Mouse (Mus musculus): ENCODE measurements around the gene 1700016C15Rik. TPM values are rescaled to one million over a fixed set of nuclear protein-coding genes. Genes with fewer than 3 reads are reported as not detected.
A peak's percentile ranks its signal among the peaks of the same experiment; 100 is the strongest.

The 1700016C15Rik gene
- polyA plus RNA-seq (2015; fragmentation: Nextera tagmentation; extraction: Ambion mirVana): 0.41 and 1.3 TPM in 2 replicates

- H3K27me3 ChIP-seq (ENCODE audit: control insufficient read depth, insufficient read depth, low read depth, low read length): no peaks in the 10 kb centered on the region
- WGBS: 57% methylated on average over 11 of the region's 11 CpGs
- H3K4me2 ChIP-seq (ENCODE audit: low read depth, low read length): no peak within 1 kb of the TSS
- ATAC-seq (ENCODE audit: low read depth): peak; percentile 41
- H3K4me1 ChIP-seq (replicated peaks; ENCODE audit: control insufficient read depth, insufficient read depth, low read length): peaks cover 6% of the 10 kb centered on the region; the same call in 1 of the 2 replicates
- no peaks in the 10 kb centered on the region for H3K36me3 ChIP-seq (ENCODE audit: control insufficient read depth, insufficient read depth, low read length)
- H3K27ac ChIP-seq (ENCODE audit: low read length): peak within 1 kb of the TSS; percentile 62
- H3K9me3 ChIP-seq (ENCODE audit: control insufficient read depth, low read length): no peaks in the 10 kb centered on the region
- no peak within 1 kb of the TSS for H3K9ac ChIP-seq (ENCODE audit: low read length)
- no peak within 1 kb of the TSS for H3K4me3 ChIP-seq (ENCODE audit: low read length)
Measured at GRCm38 (mm10) chr1:177729043-177730024, at the start of gene 1700016C15Rik. 1700016C15Rik (plus strand) TSS chr1:177729814.

DNA sequence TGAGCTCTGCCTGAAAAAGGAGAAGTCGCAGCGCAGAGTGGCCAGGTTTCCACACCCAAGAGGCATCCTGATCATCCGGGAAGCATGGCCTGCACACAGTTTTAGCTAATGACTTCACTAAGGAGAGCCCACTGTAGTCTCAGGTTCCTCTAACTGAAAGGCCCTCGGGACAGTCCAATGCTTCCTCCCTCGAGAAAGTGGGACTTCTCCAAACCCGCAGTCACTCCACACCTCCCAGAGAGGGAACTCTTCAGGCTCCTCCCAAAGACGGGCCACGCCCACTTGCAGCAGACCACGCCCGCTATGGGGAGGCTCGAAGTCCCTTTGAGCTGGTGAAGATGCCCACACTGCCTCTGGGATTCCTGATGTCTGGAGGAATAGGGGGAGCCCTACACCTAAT, 48.4 kb upstream of the 1700016C15Rik start:
- H3K27ac ChIP-seq (ENCODE audit: low read length): no peak overlapping the region
- WGBS: 71% methylated on average over 11 of the region's 11 CpGs

DNA sequence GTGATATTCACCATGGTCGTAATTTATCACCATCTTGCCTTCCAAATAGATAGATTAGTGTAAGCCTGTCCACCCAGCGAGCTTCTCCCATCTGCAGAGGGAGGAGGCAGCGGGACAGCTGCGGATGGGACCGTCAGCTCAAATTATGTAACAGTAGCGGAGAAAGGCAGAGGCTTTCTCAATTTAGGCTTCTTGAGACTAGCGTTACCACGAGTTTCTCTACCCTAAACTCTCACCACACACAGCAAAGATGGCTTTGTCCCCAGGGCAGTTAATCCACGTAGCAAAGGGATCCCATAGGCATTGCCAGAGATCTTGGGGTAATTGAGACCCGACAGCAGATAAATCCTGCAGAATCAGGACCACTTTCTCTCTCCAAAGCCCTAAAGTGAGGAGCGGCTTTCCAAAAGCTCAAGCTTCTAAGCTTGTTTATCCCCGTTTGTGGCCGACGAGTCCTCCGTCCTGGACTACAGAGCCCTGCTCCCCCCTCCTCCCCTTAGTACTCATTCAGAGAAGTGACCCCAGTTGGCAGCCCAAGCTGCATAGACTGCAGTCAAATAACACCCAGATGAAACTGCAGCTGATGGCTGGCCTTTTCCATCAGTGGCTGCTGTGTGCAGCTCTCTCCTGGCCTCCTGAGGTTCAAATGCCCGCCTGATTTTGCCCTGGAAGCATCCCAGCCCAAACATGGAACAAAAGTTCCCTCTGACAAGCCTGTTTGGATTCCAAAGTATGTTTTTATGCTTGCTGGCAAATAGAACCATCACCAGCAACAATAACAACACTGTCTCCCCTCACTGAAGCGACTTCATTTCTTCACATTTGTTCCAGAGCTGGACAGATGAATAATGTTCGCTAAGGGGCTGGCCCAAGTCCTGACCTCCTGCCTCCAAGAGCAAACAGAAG, 45.4 kb upstream of the 1700016C15Rik start:
- ATAC-seq (ENCODE audit: low read depth): no peak
- Histone ChIP-seq H3K4me3 (ENCODE audit: low read length) (no peak overlapping the region), H3K9ac (ENCODE audit: low read length) (no peak overlapping the region), H3K9me3 (ENCODE audit: control insufficient read depth, low read length) (no peaks in the 10 kb centered on the region), H3K27me3 (ENCODE audit: control insufficient read depth, insufficient read depth, low read depth, low read length) (no peaks in the 10 kb centered on the region), H3K27ac (ENCODE audit: low read length) (no peak overlapping the region), H3K4me2 (ENCODE audit: low read depth, low read length) (no peak overlapping the region), H3K36me3 (ENCODE audit: control insufficient read depth, insufficient read depth, low read length) (no peaks in the 10 kb centered on the region), H3K4me1 (replicated peaks; ENCODE audit: control insufficient read depth, insufficient read depth, low read length) (no peaks in the 10 kb centered on the region)
- WGBS: 66% methylated on average over 18 of the region's 18 CpGs

More for the DNA sequence above, 48.4 kb upstream of the 1700016C15Rik start:
- Histone ChIP-seq H3K9me3 (ENCODE audit: control insufficient read depth, low read length) (no peaks in the 10 kb centered on the region), H3K4me3 (ENCODE audit: low read length) (no peak overlapping the region), H3K4me1 (replicated peaks; ENCODE audit: control insufficient read depth, insufficient read depth, low read length) (no peaks in the 10 kb centered on the region), H3K4me2 (ENCODE audit: low read depth, low read length) (no peak overlapping the region), H3K9ac (ENCODE audit: low read length) (no peak overlapping the region), H3K36me3 (ENCODE audit: control insufficient read depth, insufficient read depth, low read length) (no peaks in the 10 kb centered on the region), H3K27me3 (ENCODE audit: control insufficient read depth, insufficient read depth, low read depth, low read length) (no peaks in the 10 kb centered on the region)
- ATAC-seq (ENCODE audit: low read depth): no peak

DNA sequence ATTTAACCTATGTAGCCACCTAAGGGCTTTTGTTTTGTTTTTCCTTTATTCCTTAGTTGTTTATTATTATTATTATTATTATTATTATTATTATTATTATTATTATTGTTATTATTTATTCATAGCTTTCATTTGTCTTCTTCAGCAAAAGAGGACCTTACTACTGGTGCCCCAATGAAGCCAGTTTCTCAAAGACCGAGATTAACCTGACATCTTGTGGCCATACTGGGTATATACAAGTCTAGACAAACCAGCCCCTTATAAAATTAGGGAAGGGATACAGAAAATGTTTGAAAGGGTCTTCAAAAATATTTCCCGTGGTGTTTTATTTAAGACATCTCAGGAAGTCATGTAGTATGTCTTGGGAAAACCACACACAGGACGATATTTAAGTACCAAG, 44.7 kb upstream of the 1700016C15Rik start:
- Histone ChIP-seq H3K27me3 (ENCODE audit: control insufficient read depth, insufficient read depth, low read depth, low read length) (no peaks in the 10 kb centered on the region), H3K36me3 (ENCODE audit: control insufficient read depth, insufficient read depth, low read length) (no peaks in the 10 kb centered on the region), H3K9me3 (ENCODE audit: control insufficient read depth, low read length) (no peaks in the 10 kb centered on the region), H3K9ac (ENCODE audit: low read length) (no peak overlapping the region), H3K27ac (ENCODE audit: low read length) (no peak overlapping the region), H3K4me1 (replicated peaks; ENCODE audit: control insufficient read depth, insufficient read depth, low read length) (no peaks in the 10 kb centered on the region), H3K4me2 (ENCODE audit: low read depth, low read length) (no peak overlapping the region), H3K4me3 (ENCODE audit: low read length) (no peak overlapping the region)
- 9% methylated on average over 3 of the region's 3 CpGs for WGBS
- ATAC-seq (ENCODE audit: low read depth): peak; percentile 61; the same call in 1 of the 2 replicates

DNA sequence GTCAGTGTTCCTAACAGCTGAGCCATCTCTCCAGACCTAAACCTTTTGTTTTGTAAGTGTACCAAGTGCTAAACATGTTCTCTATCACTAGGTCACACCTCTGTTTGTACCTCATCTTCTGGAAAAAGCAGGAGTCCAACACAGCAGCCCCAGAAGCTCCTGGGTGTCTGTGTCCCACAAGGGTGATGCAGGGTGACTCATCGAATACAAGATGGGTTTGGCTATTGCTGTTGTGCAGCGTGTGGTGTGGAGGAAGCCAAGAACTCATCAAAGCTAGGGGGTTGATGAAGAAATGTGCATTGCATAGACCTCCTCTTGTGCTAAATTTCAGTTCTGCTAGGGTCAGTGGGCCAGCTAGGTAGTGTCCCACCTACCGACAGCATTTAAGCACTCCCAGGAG, 43.5 kb upstream of the 1700016C15Rik start:
- Histone ChIP-seq H3K9me3 (ENCODE audit: control insufficient read depth, low read length) (no peaks in the 10 kb centered on the region), H3K36me3 (ENCODE audit: control insufficient read depth, insufficient read depth, low read length) (no peaks in the 10 kb centered on the region), H3K27me3 (ENCODE audit: control insufficient read depth, insufficient read depth, low read depth, low read length) (no peaks in the 10 kb centered on the region), H3K9ac (ENCODE audit: low read length) (no peak overlapping the region), H3K27ac (ENCODE audit: low read length) (no peak overlapping the region), H3K4me1 (replicated peaks; ENCODE audit: control insufficient read depth, insufficient read depth, low read length) (no peaks in the 10 kb centered on the region), H3K4me3 (ENCODE audit: low read length) (no peak overlapping the region), H3K4me2 (ENCODE audit: low read depth, low read length) (no peak overlapping the region)
- no peak for ATAC-seq (ENCODE audit: low read depth)
- 53% methylated on average over 3 of the region's 3 CpGs for WGBS

DNA sequence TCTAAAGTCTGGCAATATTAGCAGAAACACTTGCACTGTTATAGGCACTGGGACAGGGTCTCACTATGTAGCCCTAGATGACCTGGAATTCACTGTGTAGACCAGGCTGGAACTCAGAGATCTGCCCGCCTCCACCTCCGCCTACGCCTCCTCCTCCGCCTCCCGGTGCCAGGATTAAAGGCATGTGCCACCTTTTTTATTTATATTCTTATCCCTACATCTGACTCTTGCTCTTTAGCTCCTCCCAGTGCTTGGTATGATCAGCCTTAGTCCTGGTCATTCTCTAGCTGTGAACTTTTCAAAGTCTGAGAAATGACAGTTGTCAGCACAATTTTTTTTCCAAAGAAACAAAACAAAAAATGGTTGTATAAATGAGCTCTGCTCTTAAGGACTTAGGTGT, 42.6 kb upstream of the 1700016C15Rik start:
- Histone ChIP-seq H3K36me3 (ENCODE audit: control insufficient read depth, insufficient read depth, low read length) (no peaks in the 10 kb centered on the region), H3K27me3 (ENCODE audit: control insufficient read depth, insufficient read depth, low read depth, low read length) (no peaks in the 10 kb centered on the region), H3K4me2 (ENCODE audit: low read depth, low read length) (no peak overlapping the region), H3K9me3 (ENCODE audit: control insufficient read depth, low read length) (no peaks in the 10 kb centered on the region), H3K9ac (ENCODE audit: low read length) (no peak overlapping the region), H3K4me1 (replicated peaks; ENCODE audit: control insufficient read depth, insufficient read depth, low read length) (no peaks in the 10 kb centered on the region), H3K4me3 (ENCODE audit: low read length) (no peak overlapping the region), H3K27ac (ENCODE audit: low read length) (no peak overlapping the region)
- ATAC-seq (ENCODE audit: low read depth): no peak
- 60% methylated on average over 5 of the region's 5 CpGs for WGBS

DNA sequence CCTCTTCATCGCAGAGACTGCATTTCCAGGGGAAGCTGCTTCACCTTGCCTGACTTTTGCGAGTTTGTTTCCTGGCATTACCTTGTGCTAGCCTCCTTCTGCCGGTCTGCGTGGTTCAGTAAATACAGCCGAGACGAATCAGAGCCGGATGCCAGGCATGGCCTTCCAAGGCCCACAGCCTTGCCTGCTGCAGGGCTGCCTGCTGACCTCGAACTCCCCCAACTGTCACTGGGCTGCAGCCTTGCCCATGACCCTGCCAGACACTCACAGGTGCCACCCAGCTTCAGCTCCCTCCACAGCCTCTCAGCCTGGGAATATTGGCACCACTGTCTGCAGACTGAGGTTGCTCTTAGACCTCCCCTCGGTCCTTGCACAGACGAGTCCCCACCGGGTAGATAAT, 37.1 kb upstream of the 1700016C15Rik start:
- Histone ChIP-seq H3K4me3 (ENCODE audit: low read length) (no peak overlapping the region), H3K4me2 (ENCODE audit: low read depth, low read length) (no peak overlapping the region), H3K27ac (ENCODE audit: low read length) (no peak overlapping the region), H3K27me3 (ENCODE audit: control insufficient read depth, insufficient read depth, low read depth, low read length) (no peaks in the 10 kb centered on the region), H3K9me3 (ENCODE audit: control insufficient read depth, low read length) (no peaks in the 10 kb centered on the region), H3K4me1 (replicated peaks; ENCODE audit: control insufficient read depth, insufficient read depth, low read length) (peaks cover 8% of the 10 kb centered on the region), H3K9ac (ENCODE audit: low read length) (no peak overlapping the region), H3K36me3 (ENCODE audit: control insufficient read depth, insufficient read depth, low read length) (no peaks in the 10 kb centered on the region)
- no peak for ATAC-seq (ENCODE audit: low read depth)
- WGBS: 64% methylated on average over 11 of the region's 11 CpGs

GRCm38 (mm10) chr1:177693486-177694252, 35.9 kb upstream of the 1700016C15Rik start:
- ATAC-seq (ENCODE audit: low read depth): peak; percentile 34; the same call in 1 of the 2 replicates
- 50% methylated on average over 9 of the region's 9 CpGs for WGBS
- H3K27ac ChIP-seq (ENCODE audit: low read length): no peak overlapping the region
- no peaks in the 10 kb centered on the region for H3K36me3 ChIP-seq (ENCODE audit: control insufficient read depth, insufficient read depth, low read length)
- no peak overlapping the region for H3K4me3 ChIP-seq (ENCODE audit: low read length)
- H3K4me2 ChIP-seq (ENCODE audit: low read depth, low read length): no peak overlapping the region
- peaks cover 8% of the 10 kb centered on the region for H3K4me1 ChIP-seq (replicated peaks; ENCODE audit: control insufficient read depth, insufficient read depth, low read length)
- H3K9ac ChIP-seq (ENCODE audit: low read length): no peak overlapping the region
- H3K27me3 ChIP-seq (ENCODE audit: control insufficient read depth, insufficient read depth, low read depth, low read length): no peaks in the 10 kb centered on the region
- no peaks in the 10 kb centered on the region for H3K9me3 ChIP-seq (ENCODE audit: control insufficient read depth, low read length)
